Mouse (Mus musculus): ENCODE results near the gene Olfr470.
"Not testable (repeated sequence)": the region's sequence is repeated elsewhere in the genome, so short reads cannot be mapped to it uniquely, and the experiment has no call there.

Gene Olfr470

GRCm38 (mm10) chr7:107847390-107847789 is at the start of gene Olfr470:
Gene Olfr470, minus strand, starts transcription at chr7:107847490.
- TF ChIP-seq GATA4 (IDR thresholded peaks at IDR 0.05; ENCODE audit: insufficient replicate concordance, low read length), result not testable (repeated sequence)

- no peak for TF ChIP-seq GATA4 (IDR thresholded peaks at IDR 0.05; ENCODE audit: insufficient replicate concordance, low read length)
Measured at GRCm38 (mm10) chr7:107841719-107842118, 5.6 kb downstream of the Olfr470 start.

GRCm38 (mm10) chr7:107825441-107825840 is 21.8 kb downstream of the Olfr470 start, which contains the start of gene Olfr469:
Gene Olfr469, minus strand, starts transcription at chr7:107825541.
- not testable (repeated sequence) for TF ChIP-seq GATA4 (IDR thresholded peaks at IDR 0.05; ENCODE audit: insufficient replicate concordance, low read length)

- TF ChIP-seq GATA4 (IDR thresholded peaks at IDR 0.05; ENCODE audit: insufficient replicate concordance, low read length), result no peak
Measured at GRCm38 (mm10) chr7:107819442-107819841, 27.8 kb downstream of the Olfr470 start.

- no peak for TF ChIP-seq GATA4 (IDR thresholded peaks at IDR 0.05; ENCODE audit: insufficient replicate concordance, low read length)
Measured at GRCm38 (mm10) chr7:107811963-107812362, 35.3 kb downstream of the Olfr470 start, which contains the start of gene Olfr467. Gene Olfr467, plus strand, starts transcription at chr7:107812263.

- TF ChIP-seq GATA4 (IDR thresholded peaks at IDR 0.05; ENCODE audit: insufficient replicate concordance, low read length), result no peak
Measured at GRCm38 (mm10) chr7:107802138-107802537, 45.2 kb downstream of the Olfr470 start.

GRCm38 (mm10) chr7:107801108-107801507 is 46.2 kb downstream of the Olfr470 start, which contains the start of gene Ovch2:
Gene Ovch2, minus strand, starts transcription at chr7:107801208.
- no peak for TF ChIP-seq GATA4 (IDR thresholded peaks at IDR 0.05; ENCODE audit: insufficient replicate concordance, low read length)

GRCm38 (mm10) chr7:107796500-107796899 is 50.8 kb downstream of the Olfr470 start:
- TF ChIP-seq GATA4 (IDR thresholded peaks at IDR 0.05; ENCODE audit: insufficient replicate concordance, low read length), result no peak
